Mouse (Mus musculus) layer of hippocampus, adult 11-12 months (tissue): ENCODE measurements around the gene Cib1.
A peak's percentile ranks its signal among the peaks of the same experiment; 100 is the strongest.

Experiments
- DNase-seq: peaks from one replicate; pipeline ENCODE4 v3.0.0; 2022; ENCODE audit warnings: low spot score

Gene Cib1

GRCm38 (mm10) chr7:80200963-80201539, 31.6 kb downstream of the Cib1 start:
- no peak for DNase-seq

DNA sequence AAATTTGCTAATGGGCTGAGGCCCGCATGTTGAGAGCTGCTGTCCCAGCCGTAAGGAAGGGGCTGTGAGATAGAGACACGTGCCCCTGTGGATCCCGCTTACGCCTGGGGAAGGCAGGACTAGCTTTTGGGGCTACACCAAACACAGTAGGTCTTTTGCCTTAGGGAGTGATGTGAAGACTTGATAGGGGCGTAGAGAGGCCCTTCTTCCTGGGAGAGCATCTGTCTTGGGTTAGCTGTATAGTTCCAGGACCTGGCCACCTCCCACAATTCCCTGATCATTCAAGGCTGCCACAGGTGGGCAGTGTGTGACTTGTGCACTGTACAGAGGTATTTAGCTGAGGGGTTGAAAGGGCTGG, 32.0 kb downstream of the Cib1 start:
- DNase-seq, result no peak

- no peak for DNase-seq
These were observed 32.6 kb downstream of the Cib1 start for GRCm38 (mm10) chr7:80199851-80200587.

- DNase-seq, result no peak
These were observed 33.3 kb downstream of the Cib1 start for GRCm38 (mm10) chr7:80199286-80199685.

GRCm38 (mm10) chr7:80198863-80199262, 33.8 kb downstream of the Cib1 start:
- no peak for DNase-seq

- DNase-seq, result peak; percentile 73
These were observed 34.5 kb downstream of the Cib1 start for GRCm38 (mm10) chr7:80197941-80198778.

- no peak for DNase-seq
These were observed 35.2 kb downstream of the Cib1 start for GRCm38 (mm10) chr7:80197371-80197770.

GRCm38 (mm10) chr7:80195576-80196263, 36.9 kb downstream of the Cib1 start:
- no peak for DNase-seq

DNA sequence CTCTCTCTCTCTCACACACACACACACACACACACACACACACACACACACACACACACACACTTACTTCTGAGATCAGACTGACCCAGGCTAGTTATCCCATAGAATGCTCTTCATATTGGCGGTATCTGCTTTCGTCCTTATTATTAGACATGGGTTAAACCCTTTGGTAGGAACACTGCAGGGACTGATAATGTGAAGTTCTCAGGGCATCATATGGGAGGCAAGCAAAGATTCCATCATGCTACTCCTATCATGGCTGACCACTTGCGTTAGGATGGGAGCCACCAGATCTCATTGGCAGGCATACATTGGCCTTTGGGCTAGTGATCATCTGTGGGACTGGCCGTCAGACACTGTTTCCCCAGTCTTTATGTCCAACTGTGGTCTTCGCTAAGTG, 37.5 kb downstream of the Cib1 start:
- no peak for DNase-seq

- no peak for DNase-seq
These were observed 38.5 kb downstream of the Cib1 start for GRCm38 (mm10) chr7:80193941-80194739.

DNA sequence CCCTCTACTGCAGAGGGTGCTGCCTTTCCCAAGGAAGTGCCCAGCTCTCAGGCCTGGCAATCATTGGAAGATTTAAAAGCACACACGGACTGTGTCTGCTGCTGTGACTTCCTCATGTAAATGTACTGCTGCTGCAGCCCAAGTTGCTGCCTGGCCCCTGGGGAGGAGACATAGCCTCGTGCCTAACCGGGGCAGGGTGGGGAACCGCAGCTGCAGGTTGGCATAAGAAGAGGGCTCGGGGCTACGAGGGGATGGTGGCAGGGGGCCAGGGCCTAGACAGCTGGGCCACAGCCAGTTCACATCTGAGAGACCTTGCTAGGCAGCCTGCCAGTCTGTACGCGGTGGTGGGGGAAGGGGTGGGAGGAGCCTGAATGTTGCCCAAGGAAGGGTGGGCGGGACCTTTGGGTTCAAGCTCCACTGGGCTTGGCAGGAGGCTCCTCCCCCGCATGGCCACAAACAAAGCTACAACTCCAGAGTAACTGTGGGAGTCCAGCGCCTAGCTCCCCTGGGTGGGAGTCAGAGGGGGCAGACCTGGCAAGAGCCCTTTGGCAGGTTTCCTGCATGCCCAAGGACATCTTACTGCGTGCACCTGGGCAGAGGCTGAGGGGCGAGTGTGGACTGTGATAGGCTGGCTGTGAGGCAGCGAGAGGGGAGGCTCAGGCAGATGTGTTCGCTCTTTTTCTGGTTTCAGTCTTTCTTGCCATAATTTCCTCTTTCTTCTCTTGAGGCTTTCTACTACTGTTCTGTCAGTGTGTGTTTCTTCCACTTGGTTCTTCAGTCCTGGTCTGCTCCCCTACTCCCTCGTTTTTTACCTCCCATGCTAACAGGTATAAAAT, 40.2 kb downstream of the Cib1 start:
- peak; percentile 63 for DNase-seq

GRCm38 (mm10) chr7:80191455-80191854, 41.2 kb downstream of the Cib1 start:
- no peak for DNase-seq

GRCm38 (mm10) chr7:80189147-80189933, 43.3 kb downstream of the Cib1 start:
- DNase-seq, result no peak

DNA sequence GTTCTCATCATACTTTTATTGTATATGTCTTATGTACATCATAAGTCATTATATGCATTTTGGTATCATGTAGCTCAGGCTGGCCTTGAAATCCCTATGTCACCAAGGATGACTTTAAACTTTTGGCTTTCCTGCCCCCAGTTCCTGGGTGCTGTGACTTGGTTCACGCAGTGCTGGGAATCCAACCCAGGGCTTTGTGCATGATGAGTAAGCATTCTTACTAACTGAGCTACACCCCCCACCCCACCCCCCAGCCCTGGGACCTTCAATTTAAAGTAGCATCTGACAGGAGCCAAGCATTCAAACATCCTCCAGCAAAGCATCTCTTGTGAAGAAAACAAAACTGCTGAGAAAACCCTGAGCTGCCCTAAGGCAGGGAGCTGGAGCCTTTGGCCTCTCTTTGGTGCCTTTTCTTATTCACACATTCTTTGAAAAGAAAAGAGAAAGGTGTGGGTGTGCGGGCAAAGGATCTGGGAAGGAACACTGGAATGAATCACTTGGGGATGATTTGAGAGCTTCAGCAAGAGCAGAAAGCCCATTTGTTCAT, 44.0 kb downstream of the Cib1 start:
- DNase-seq, result no peak

DNA sequence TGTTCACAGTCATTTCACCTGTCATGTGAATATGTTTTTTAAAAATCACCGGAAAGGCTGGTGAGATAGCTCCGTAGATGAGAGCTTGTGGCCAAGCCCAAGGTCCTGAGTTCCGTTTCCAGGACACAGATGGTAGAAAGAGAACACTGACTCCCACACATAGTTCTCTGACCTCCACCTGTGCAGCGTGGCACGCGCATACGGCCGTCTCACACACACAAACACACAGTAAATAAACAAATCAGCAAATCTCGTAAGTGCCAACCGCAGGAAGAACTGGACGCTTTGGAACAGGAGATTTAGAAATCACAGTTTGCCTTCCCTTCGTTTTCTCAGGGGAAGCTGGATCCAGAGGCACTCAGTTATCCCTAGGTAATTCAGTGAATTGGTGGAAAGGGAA, 45.1 kb downstream of the Cib1 start:
- DNase-seq, result no peak

DNA sequence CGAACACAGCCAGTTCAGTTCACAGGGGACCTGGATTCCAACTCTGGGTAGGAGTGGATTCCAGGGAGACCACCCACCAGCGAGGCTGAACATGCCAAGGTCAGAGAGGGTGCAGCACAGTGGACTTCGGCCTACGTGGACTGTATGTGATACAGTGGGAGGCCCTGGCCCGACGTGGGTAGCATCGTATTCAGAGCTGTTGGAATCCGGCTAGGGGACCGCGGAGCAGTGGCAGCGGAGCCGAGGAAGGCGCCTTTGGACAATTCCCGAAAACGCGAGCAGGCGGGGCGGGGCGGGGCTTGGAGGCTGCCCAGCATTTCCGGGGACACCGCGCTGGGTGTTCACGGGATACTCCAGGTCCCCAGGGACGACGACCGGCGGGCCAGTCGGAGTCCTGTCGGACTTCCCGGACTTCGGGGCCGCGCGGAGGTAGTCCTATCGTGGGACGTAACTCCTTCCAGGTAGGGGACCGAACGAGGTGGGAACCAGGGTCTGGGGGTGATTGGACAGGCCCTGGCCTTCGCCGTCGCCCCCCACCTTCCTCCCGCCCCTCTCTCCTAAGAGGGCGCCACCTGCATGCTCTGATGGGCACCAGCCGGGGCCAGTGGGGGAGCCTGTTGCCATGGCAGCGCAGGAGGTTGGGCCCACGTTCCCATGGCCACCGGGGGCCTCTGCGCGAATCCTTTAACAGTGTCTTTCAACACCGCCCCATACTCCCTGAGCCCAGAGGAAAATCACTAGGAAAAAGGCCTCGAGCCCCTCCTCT, 45.9 kb downstream of the Cib1 start, which contains the start of gene Sema4b:
Gene Sema4b, plus strand, starts transcription at position 311 of the 766 bp plus-strand sequence.
- peak; percentile 93 for DNase-seq

GRCm38 (mm10) chr7:80186021-80186420, 46.6 kb downstream of the Cib1 start:
- DNase-seq, result no peak

GRCm38 (mm10) chr7:80184968-80185367, 47.6 kb downstream of the Cib1 start:
- no peak for DNase-seq

DNA sequence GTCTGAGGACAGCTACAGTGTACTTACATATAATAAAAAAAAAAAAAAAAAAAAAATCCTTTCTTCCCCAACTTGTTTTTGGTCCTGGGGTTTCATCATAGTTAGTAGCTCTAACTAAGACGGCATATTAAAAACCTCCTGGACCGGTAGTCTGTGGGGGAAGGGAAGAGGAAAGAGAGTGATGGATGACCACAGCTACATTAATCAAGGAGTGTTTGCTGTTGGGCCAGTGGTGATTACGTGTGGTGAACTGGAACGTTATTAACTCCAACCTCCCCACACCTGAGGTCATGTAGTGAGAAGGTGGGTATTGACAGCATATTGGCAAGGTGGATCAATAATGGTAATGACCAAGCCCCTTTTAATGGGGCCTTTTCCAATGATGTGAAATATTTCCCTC, 48.1 kb downstream of the Cib1 start:
- DNase-seq, result no peak
